ENCODE assay signal across 10 mouse cellular contexts in genomic region chr2:93191488-93192181, GRCm38 (mm10). TPM values are rescaled to one million over a fixed set of nuclear protein-coding genes. Genes with fewer than 3 reads are reported as not detected.
DNase-seq lines count a peak whose midpoint lies in the region; ATAC-seq and TF ChIP-seq lines count a peak whose summit lies in the region.
"Had no signal": no experiment of that assay in that cellular context is flagged by ENCODE, and none has a peak within 500 bp of the region (broad histone marks: within the 10 kb centered on the region; RNA-seq: fewer than 3 reads in every experiment).

No protein-coding gene starts in this region.

- no peak for TF ChIP-seq EP300 in heart, postnatal 0 days (IDR thresholded peaks at IDR 0.05; ENCODE audit: low read depth)

- H3K4me3 ChIP-seq in heart, postnatal 0 days (ENCODE audit: low read depth, low read length): no peak overlapping the region
- H3K4me3 ChIP-seq in embryonic facial prominence, embryonic 11.5 days (ENCODE audit: low read depth, low read length): no peak overlapping the region
- H3K4me3 ChIP-seq in hindbrain, embryonic 15.5 days: no peak overlapping the region
- H3K4me3 ChIP-seq in neural tube, embryonic 12.5 days: peak overlapping the region; percentile 93; the same call in 1 of the 2 replicates
- H3K4me3 ChIP-seq: liver, embryonic 13.5 days had no signal

- TF ChIP-seq CTCF in heart, postnatal 0 days (IDR thresholded peaks at IDR 0.05; ENCODE audit: low read depth): no peak

- no peaks in the 10 kb centered on the region for H3K4me1 ChIP-seq in heart, postnatal 0 days (ENCODE audit: control insufficient read depth, insufficient read depth)
- peaks cover 4% of the 10 kb centered on the region for H3K4me1 ChIP-seq in embryonic facial prominence, embryonic 11.5 days (ENCODE audit: control insufficient read depth, insufficient read depth, low read length)
- peaks cover 81% of the 10 kb centered on the region for H3K4me1 ChIP-seq in hindbrain, embryonic 15.5 days (replicated peaks)
- H3K4me1 ChIP-seq in neural tube, embryonic 12.5 days: peaks cover 87% of the 10 kb centered on the region

- no peak overlapping the region for H3K9ac ChIP-seq in heart, postnatal 0 days (replicated peaks; ENCODE audit: low read depth, low read length)
- H3K9ac ChIP-seq in embryonic facial prominence, embryonic 11.5 days (replicated peaks; ENCODE audit: low read length): no peak overlapping the region
- H3K9ac ChIP-seq in hindbrain, embryonic 15.5 days: no peak overlapping the region
- peak overlapping the region; percentile 42 for H3K9ac ChIP-seq in neural tube, embryonic 12.5 days
- H3K9ac ChIP-seq: liver, embryonic 13.5 days had no signal

- H3K36me3 ChIP-seq in heart, postnatal 0 days (replicated peaks; ENCODE audit: control insufficient read depth, insufficient read depth, low read length): no peaks in the 10 kb centered on the region
- H3K36me3 ChIP-seq in embryonic facial prominence, embryonic 11.5 days (replicated peaks; ENCODE audit: control insufficient read depth, insufficient read depth, low read depth, low read length): no peaks in the 10 kb centered on the region
- no peaks in the 10 kb centered on the region for H3K36me3 ChIP-seq in hindbrain, embryonic 15.5 days
- no peaks in the 10 kb centered on the region; the same call in none of the 2 replicates for H3K36me3 ChIP-seq in neural tube, embryonic 12.5 days
- H3K36me3 ChIP-seq: liver, embryonic 13.5 days had no signal

- DNase-seq in heart, postnatal 0 days (ENCODE audit: low spot score): no peak
- no peak for DNase-seq in heart, postnatal 4 days
- no peak for DNase-seq in embryonic facial prominence, embryonic 11.5 days (ENCODE audit: low spot score)
- DNase-seq in cerebellum, postnatal 4 days (ENCODE audit: low spot score in 2 of 2): no peak
- DNase-seq in spleen, postnatal 36 days (ENCODE audit: low spot score in 2 of 2): no peak
- DNase-seq in kidney, adult 8-10 months: no peak
- DNase-seq: heart, postnatal 36 days; liver, embryonic 13.5 days had no signal

- 0 out of 2 replicates have a peak, but pooled peaks cover under 1% of the 10 kb centered on the region for H3K27me3 ChIP-seq in heart, postnatal 0 days (ENCODE audit: control insufficient read depth, insufficient read depth, low read length)
- no peaks in the 10 kb centered on the region; the same call in 1 of the 2 replicates for H3K27me3 ChIP-seq in embryonic facial prominence, embryonic 11.5 days (ENCODE audit: control insufficient read depth, insufficient read depth, low read length)
- no peaks in the 10 kb centered on the region for H3K27me3 ChIP-seq in hindbrain, embryonic 15.5 days
- no peaks in the 10 kb centered on the region for H3K27me3 ChIP-seq in neural tube, embryonic 12.5 days (replicated peaks)

- H3K27ac ChIP-seq in heart, postnatal 0 days (ENCODE audit: low read depth): peak overlapping the region; percentile 47; the same call in 1 of the 2 replicates
- H3K27ac ChIP-seq in embryonic facial prominence, embryonic 11.5 days (replicated peaks; ENCODE audit: low read depth, low read length): no peak overlapping the region
- peak overlapping the region; percentile 18; the same call in 1 of the 2 replicates for H3K27ac ChIP-seq in hindbrain, embryonic 15.5 days (replicated peaks)
- peak overlapping the region; percentile 4; the same call in 1 of the 2 replicates for H3K27ac ChIP-seq in neural tube, embryonic 12.5 days
- H3K27ac ChIP-seq: liver, embryonic 13.5 days had no signal

- 78% methylated on average over 14 of the region's 14 CpGs for WGBS in heart, postnatal 0 days
- 62% methylated on average over 14 of the region's 14 CpGs for WGBS in embryonic facial prominence, embryonic 11.5 days
- WGBS in hindbrain, embryonic 15.5 days: 44% methylated on average over 14 of the region's 14 CpGs
- 49% methylated on average over 14 of the region's 14 CpGs for WGBS in neural tube, embryonic 12.5 days

- no peaks in the 10 kb centered on the region for H3K9me3 ChIP-seq in heart, postnatal 0 days (replicated peaks; ENCODE audit: control insufficient read depth, low read length)
- H3K9me3 ChIP-seq in embryonic facial prominence, embryonic 11.5 days (replicated peaks; ENCODE audit: control insufficient read depth, low read length): no peaks in the 10 kb centered on the region
- H3K9me3 ChIP-seq in hindbrain, embryonic 15.5 days: no peaks in the 10 kb centered on the region
- no peaks in the 10 kb centered on the region for H3K9me3 ChIP-seq in neural tube, embryonic 12.5 days
- H3K9me3 ChIP-seq: liver, embryonic 13.5 days had no signal

- no peak for ATAC-seq in heart, postnatal 0 days (ENCODE audit: insufficient read depth, low read depth)
- no peak for ATAC-seq in embryonic facial prominence, embryonic 11.5 days (replicated peaks; ENCODE audit: insufficient number of reproducible peaks, low FRiP score, low TSS enrichment, low read depth)
- no peak for ATAC-seq in hindbrain, embryonic 15.5 days (ENCODE audit: low FRiP score, low read depth)
- ATAC-seq in neural tube, embryonic 12.5 days (ENCODE audit: low FRiP score, low read depth): no peak

- H3K4me2 ChIP-seq in heart, postnatal 0 days (ENCODE audit: low read depth, low read length): peak overlapping the region; percentile 11; the same call in 1 of the 2 replicates
- H3K4me2 ChIP-seq in embryonic facial prominence, embryonic 11.5 days (ENCODE audit: low read depth, low read length): peak overlapping the region; percentile 10
- peak overlapping the region; percentile 37 for H3K4me2 ChIP-seq in hindbrain, embryonic 15.5 days
- peak overlapping the region; percentile 83 for H3K4me2 ChIP-seq in neural tube, embryonic 12.5 days (replicated peaks)
- H3K4me2 ChIP-seq: liver, embryonic 13.5 days had no signal

RNA-seq across cellular contexts. Expression of gene Trp53i11, which starts 4.3 kb away (rescaled TPM):
- 74.3 and 77.2 TPM in 2 replicates for total RNA-seq in heart, postnatal 0 days (2014; rRNA removed; ENCODE audit: low replicate concordance)
- polyA plus RNA-seq in heart, postnatal 0 days (2015; fragmentation: Nextera tagmentation; extraction: Ambion mirVana): 15.1 and 17.4 TPM in 2 replicates
- 10 to 100 TPM; 79.0 to 82.5 TPM for total RNA-seq in heart, postnatal 4 days (2021)
- 53.6 and 69.0 TPM in 2 replicates for polyA plus RNA-seq in embryonic facial prominence, embryonic 11.5 days (2014; fragmentation: Nextera tagmentation; extraction: Ambion mirVana)
- polyA plus RNA-seq in hindbrain, embryonic 15.5 days (2015; fragmentation: Nextera tagmentation; extraction: Ambion mirVana): 86.6 and 123 TPM in 2 replicates
- polyA plus RNA-seq in neural tube, embryonic 12.5 days (2016; fragmentation: Nextera tagmentation; extraction: Ambion mirVana): 144 and 230 TPM in 2 replicates

Comparison
In these comparisons a context has a peak if more than half of its experiments do, and no peak if none do; other contexts are left out.
1. H3K4me2 ChIP-seq: peak in every context shown above with its lines; median percentile 83 in neural tube, embryonic 12.5 days; 37 in hindbrain, embryonic 15.5 days; 11 in heart, postnatal 0 days; 10 in embryonic facial prominence, embryonic 11.5 days.